Mouse (Mus musculus): ENCODE measurements around the gene Phldb3. TPM values are rescaled to one million over a fixed set of nuclear protein-coding genes. Genes with fewer than 3 reads are reported as not detected.

Gene Phldb3
- polyA plus RNA-seq, 1 experiment from 2014 or later = 0.15 TPM

DNA sequence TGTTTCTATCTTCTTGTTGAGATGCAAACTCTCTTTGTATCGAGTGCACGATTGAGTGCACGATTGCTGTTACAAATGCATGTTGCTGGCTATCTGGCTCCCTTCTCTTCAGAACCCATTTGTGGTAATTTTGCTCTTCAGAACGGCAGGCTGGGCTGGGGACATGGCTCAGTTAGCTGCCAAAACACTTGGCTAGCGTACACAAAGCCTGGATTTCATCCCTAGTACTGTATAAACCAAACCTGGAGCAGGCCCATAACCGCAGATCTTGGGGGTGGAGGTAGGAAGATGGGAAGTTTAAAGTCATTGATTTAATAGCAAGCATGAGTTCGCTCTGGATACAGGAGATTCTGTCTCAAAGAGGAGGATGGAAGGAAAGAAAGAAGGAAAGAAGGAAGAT is 5.0 kb upstream of the Phldb3 start:
- H3K4me2 ChIP-seq (ENCODE audit: low read depth, low read length) = no peak overlapping the region
- no peaks in the 10 kb centered on the region for H3K9me3 ChIP-seq (ENCODE audit: control insufficient read depth, low read length)
- no peak overlapping the region for H3K27ac ChIP-seq (ENCODE audit: low read length)
- no peaks in the 10 kb centered on the region for H3K36me3 ChIP-seq (ENCODE audit: control insufficient read depth, insufficient read depth, low read length)
- no peak overlapping the region for H3K4me3 ChIP-seq (ENCODE audit: low read length)
- 71% methylated on average over 7 of the region's 7 CpGs for WGBS
- no peak for ATAC-seq (ENCODE audit: low read depth)
- peaks cover 7% of the 10 kb centered on the region; the same call in 1 of the 2 replicates for H3K27me3 ChIP-seq (ENCODE audit: control insufficient read depth, insufficient read depth, low read depth, low read length)
- H3K9ac ChIP-seq (ENCODE audit: low read length) = no peak overlapping the region
- peaks cover 5% of the 10 kb centered on the region for H3K4me1 ChIP-seq (replicated peaks; ENCODE audit: control insufficient read depth, insufficient read depth, low read length)

GRCm38 (mm10) chr7:24606046-24606445 is 4.5 kb upstream of the Phldb3 start:
- Histone ChIP-seq H3K4me1 (replicated peaks; ENCODE audit: control insufficient read depth, insufficient read depth, low read length) (peaks cover 9% of the 10 kb centered on the region), H3K27ac (ENCODE audit: low read length) (no peak overlapping the region), H3K9me3 (ENCODE audit: control insufficient read depth, low read length) (no peaks in the 10 kb centered on the region), H3K27me3 (ENCODE audit: control insufficient read depth, insufficient read depth, low read depth, low read length) (peaks cover 10% of the 10 kb centered on the region; the same call in 1 of the 2 replicates), H3K36me3 (ENCODE audit: control insufficient read depth, insufficient read depth, low read length) (no peaks in the 10 kb centered on the region), H3K4me3 (ENCODE audit: low read length) (no peak overlapping the region), H3K9ac (ENCODE audit: low read length) (no peak overlapping the region), H3K4me2 (ENCODE audit: low read depth, low read length) (no peak overlapping the region)
- 78% methylated on average over 7 of the region's 7 CpGs for WGBS
- ATAC-seq (ENCODE audit: low read depth) = no peak

DNA sequence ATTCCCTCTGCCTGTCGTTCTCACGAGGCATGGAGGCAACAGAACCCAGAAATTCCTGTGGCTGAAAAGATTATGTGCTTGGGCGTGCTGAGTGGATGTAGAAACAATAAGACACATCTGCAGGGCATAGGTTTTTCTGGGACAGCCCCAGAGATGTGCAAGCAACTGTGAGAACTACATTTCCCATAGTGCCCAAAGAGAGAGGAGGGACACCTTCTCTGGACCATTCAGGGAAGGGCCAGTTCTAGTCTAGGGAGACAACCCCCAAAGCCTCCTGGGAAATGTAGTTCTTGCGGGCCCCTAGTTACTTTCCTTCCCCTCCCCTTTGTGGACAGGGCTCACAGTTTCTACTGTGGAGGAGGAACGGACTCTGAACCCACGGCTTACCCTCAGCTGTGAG is 2.5 kb upstream of the Phldb3 start:
- Histone ChIP-seq H3K4me2 (ENCODE audit: low read depth, low read length) (no peak overlapping the region), H3K36me3 (ENCODE audit: control insufficient read depth, insufficient read depth, low read length) (no peaks in the 10 kb centered on the region), H3K27me3 (ENCODE audit: control insufficient read depth, insufficient read depth, low read depth, low read length) (peaks cover 26% of the 10 kb centered on the region), H3K9ac (ENCODE audit: low read length) (no peak overlapping the region), H3K4me1 (replicated peaks; ENCODE audit: control insufficient read depth, insufficient read depth, low read length) (peaks cover 9% of the 10 kb centered on the region), H3K27ac (ENCODE audit: low read length) (no peak overlapping the region), H3K4me3 (ENCODE audit: low read length) (no peak overlapping the region), H3K9me3 (ENCODE audit: control insufficient read depth, low read length) (no peaks in the 10 kb centered on the region)
- ATAC-seq (ENCODE audit: low read depth) = peak; percentile 27
- 51% methylated on average over 6 of the region's 6 CpGs for WGBS

- Histone ChIP-seq H3K27ac (ENCODE audit: low read length) (no peak overlapping the region), H3K36me3 (ENCODE audit: control insufficient read depth, insufficient read depth, low read length) (no peaks in the 10 kb centered on the region), H3K4me3 (ENCODE audit: low read length) (no peak overlapping the region), H3K4me2 (ENCODE audit: low read depth, low read length) (no peak overlapping the region), H3K9ac (ENCODE audit: low read length) (no peak overlapping the region), H3K27me3 (ENCODE audit: control insufficient read depth, insufficient read depth, low read depth, low read length) (peaks cover 31% of the 10 kb centered on the region), H3K9me3 (ENCODE audit: control insufficient read depth, low read length) (no peaks in the 10 kb centered on the region), H3K4me1 (replicated peaks; ENCODE audit: control insufficient read depth, insufficient read depth, low read length) (peaks cover 9% of the 10 kb centered on the region)
- 67% methylated on average over 8 of the region's 8 CpGs for whole genome bisulfite sequencing
- ATAC-seq (ENCODE audit: low read depth) = no peak
Observed at GRCm38 (mm10) chr7:24608561-24608960, 2.0 kb upstream of the Phldb3 start.

- peaks cover 31% of the 10 kb centered on the region for H3K27me3 ChIP-seq (ENCODE audit: control insufficient read depth, insufficient read depth, low read depth, low read length)
- H3K4me1 ChIP-seq (replicated peaks; ENCODE audit: control insufficient read depth, insufficient read depth, low read length) = peaks cover 9% of the 10 kb centered on the region
- peak overlapping the region; percentile 51 for H3K27ac ChIP-seq (ENCODE audit: low read length)
- no peaks in the 10 kb centered on the region for H3K9me3 ChIP-seq (ENCODE audit: control insufficient read depth, low read length)
- no peaks in the 10 kb centered on the region for H3K36me3 ChIP-seq (ENCODE audit: control insufficient read depth, insufficient read depth, low read length)
- ATAC-seq (ENCODE audit: low read depth) = peak; percentile 88
- peak overlapping the region; percentile 66 for H3K9ac ChIP-seq (ENCODE audit: low read length)
- under 1% methylated on average over 36 of the region's 36 CpGs for WGBS
- peak overlapping the region; percentile 59 for H3K4me3 ChIP-seq (ENCODE audit: low read length)
- H3K4me2 ChIP-seq (ENCODE audit: low read depth, low read length) = peak overlapping the region; percentile 88
Observed at GRCm38 (mm10) chr7:24610879-24611494, 424 bp downstream of the Phldb3 start.

DNA sequence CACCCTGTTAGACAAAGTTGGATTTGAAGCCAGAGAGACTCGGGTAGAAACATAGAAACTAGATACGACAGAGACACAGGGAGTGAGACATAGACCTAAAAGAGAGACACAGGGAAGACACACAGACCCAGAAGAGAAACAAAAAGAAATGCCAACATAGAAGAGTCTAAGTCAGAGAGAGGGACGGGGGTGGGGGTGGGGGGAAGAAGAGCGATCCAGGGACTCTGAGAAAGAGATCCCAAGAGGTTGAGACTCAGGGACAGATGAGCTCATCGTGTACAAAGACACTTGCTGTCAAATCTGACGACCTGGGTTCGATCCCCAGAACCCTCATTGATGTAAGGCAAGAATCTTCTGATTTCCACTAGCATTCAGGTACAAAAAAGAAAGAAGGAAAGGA is 1.1 kb downstream of the Phldb3 start:
- WGBS = 10% methylated on average over 7 of the region's 7 CpGs
- Histone ChIP-seq H3K27me3 (ENCODE audit: control insufficient read depth, insufficient read depth, low read depth, low read length) (peaks cover 31% of the 10 kb centered on the region), H3K9ac (ENCODE audit: low read length) (peak overlapping the region; percentile 66), H3K9me3 (ENCODE audit: control insufficient read depth, low read length) (no peaks in the 10 kb centered on the region), H3K4me3 (ENCODE audit: low read length) (peak overlapping the region; percentile 59), H3K36me3 (ENCODE audit: control insufficient read depth, insufficient read depth, low read length) (no peaks in the 10 kb centered on the region), H3K4me1 (replicated peaks; ENCODE audit: control insufficient read depth, insufficient read depth, low read length) (peaks cover 9% of the 10 kb centered on the region), H3K27ac (ENCODE audit: low read length) (no peak overlapping the region), H3K4me2 (ENCODE audit: low read depth, low read length) (peak overlapping the region; percentile 88)
- ATAC-seq (ENCODE audit: low read depth) = no peak

DNA sequence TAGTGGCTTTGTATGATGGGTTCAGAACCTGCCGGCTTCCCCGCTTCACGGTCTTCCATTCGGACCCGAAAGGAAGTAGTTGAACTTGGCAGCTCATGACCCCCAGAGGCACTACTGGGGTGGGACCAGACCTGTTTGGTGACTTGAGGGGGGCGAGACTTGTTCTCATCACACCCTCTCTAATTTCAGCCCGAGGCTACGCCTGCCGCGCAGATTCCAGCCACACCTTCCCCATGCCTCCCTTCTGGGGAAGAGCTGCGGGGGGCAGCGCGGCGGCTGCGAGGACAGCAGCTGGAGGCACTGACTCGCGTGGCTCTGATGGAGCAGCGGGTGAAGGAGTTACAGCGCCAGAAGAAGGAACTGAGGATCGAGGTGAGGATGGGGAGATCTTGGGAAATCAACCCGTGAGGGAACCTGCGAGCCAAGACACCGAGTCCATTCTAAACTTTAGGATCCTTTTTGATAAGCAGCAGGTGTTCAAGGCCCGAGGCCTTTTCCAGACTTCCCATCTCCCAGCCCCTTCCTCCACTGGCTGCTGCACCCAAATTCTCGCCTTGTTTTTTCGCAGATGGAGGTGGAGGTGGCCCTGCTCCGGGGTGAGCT is 1.8 kb downstream of the Phldb3 start:
- peaks cover 31% of the 10 kb centered on the region for H3K27me3 ChIP-seq (ENCODE audit: control insufficient read depth, insufficient read depth, low read depth, low read length)
- peak overlapping the region; percentile 16 for H3K4me2 ChIP-seq (ENCODE audit: low read depth, low read length)
- no peak overlapping the region for H3K9ac ChIP-seq (ENCODE audit: low read length)
- no peak overlapping the region for H3K27ac ChIP-seq (ENCODE audit: low read length)
- H3K9me3 ChIP-seq (ENCODE audit: control insufficient read depth, low read length) = no peaks in the 10 kb centered on the region
- peak overlapping the region; percentile 1 for H3K4me3 ChIP-seq (ENCODE audit: low read length)
- peaks cover 9% of the 10 kb centered on the region for H3K4me1 ChIP-seq (replicated peaks; ENCODE audit: control insufficient read depth, insufficient read depth, low read length)
- H3K36me3 ChIP-seq (ENCODE audit: control insufficient read depth, insufficient read depth, low read length) = no peaks in the 10 kb centered on the region
- 4% methylated on average over 27 of the region's 27 CpGs for WGBS
- no peak for ATAC-seq (ENCODE audit: low read depth)

- Histone ChIP-seq H3K36me3 (ENCODE audit: control insufficient read depth, insufficient read depth, low read length) (no peaks in the 10 kb centered on the region), H3K4me3 (ENCODE audit: low read length) (no peak overlapping the region), H3K4me2 (ENCODE audit: low read depth, low read length) (no peak overlapping the region), H3K9me3 (ENCODE audit: control insufficient read depth, low read length) (no peaks in the 10 kb centered on the region), H3K27me3 (ENCODE audit: control insufficient read depth, insufficient read depth, low read depth, low read length) (peaks cover 28% of the 10 kb centered on the region), H3K27ac (ENCODE audit: low read length) (no peak overlapping the region), H3K9ac (ENCODE audit: low read length) (no peak overlapping the region), H3K4me1 (replicated peaks; ENCODE audit: control insufficient read depth, insufficient read depth, low read length) (peaks cover 9% of the 10 kb centered on the region)
- no peak for ATAC-seq (ENCODE audit: low read depth)
- 55% methylated on average over 13 of the region's 13 CpGs for WGBS
Observed at GRCm38 (mm10) chr7:24614816-24615215, 4.3 kb downstream of the Phldb3 start.

- ATAC-seq (ENCODE audit: low read depth) = no peak
- WGBS = 73% methylated on average over 8 of the region's 8 CpGs
- Histone ChIP-seq H3K4me1 (replicated peaks; ENCODE audit: control insufficient read depth, insufficient read depth, low read length) (no peaks in the 10 kb centered on the region), H3K27ac (ENCODE audit: low read length) (no peak overlapping the region), H3K9ac (ENCODE audit: low read length) (no peak overlapping the region), H3K9me3 (ENCODE audit: control insufficient read depth, low read length) (peaks cover 2% of the 10 kb centered on the region; the same call in 1 of the 2 replicates), H3K36me3 (ENCODE audit: control insufficient read depth, insufficient read depth, low read length) (no peaks in the 10 kb centered on the region; the same call in 1 of the 2 replicates), H3K27me3 (ENCODE audit: control insufficient read depth, insufficient read depth, low read depth, low read length) (peaks cover 8% of the 10 kb centered on the region), H3K4me3 (ENCODE audit: low read length) (no peak overlapping the region), H3K4me2 (ENCODE audit: low read depth, low read length) (no peak overlapping the region)
Observed at GRCm38 (mm10) chr7:24617763-24618162, 7.2 kb downstream of the Phldb3 start.

Measured in lung, embryonic 16.5 days (tissue).